Mouse (Mus musculus) embryonic facial prominence, embryonic 12.5 days (tissue): ENCODE data around the gene Tubb1. TPM values are rescaled to one million over a fixed set of nuclear protein-coding genes. Genes with fewer than 3 reads are reported as not detected.
A peak's percentile ranks its signal among the peaks of the same experiment; 100 is the strongest.

Experiments used
- ATAC-seq: fragments of 200-750 bp; cut with Nextera tagmentation; 2 replicates; pipeline ENCODE4 v1.8.0; 2017; ENCODE audit not compliant: insufficient number of reproducible peaks, insufficient read depth, low FRiP score, low TSS enrichment
- H3K27ac ChIP-seq: fragments of 300-500 bp; sonication (generic); 2 replicates; pipeline ENCODE4 v1.5.1; 2016; ENCODE audit warnings: mild to moderate bottlenecking
- H3K27me3 ChIP-seq: fragments of 300-500 bp; sonication (generic); 2 replicates; pipeline ENCODE4 v1.6.1; 2016; ENCODE audit warnings: mild to moderate bottlenecking, moderate library complexity
- H3K36me3 ChIP-seq: fragments of 300-500 bp; sonication (generic); 2 replicates; pipeline ENCODE4 v1.6.1; 2016; ENCODE audit warnings: mild to moderate bottlenecking
- H3K4me1 ChIP-seq: fragments of 300-500 bp; sonication (generic); 2 replicates; pipeline ENCODE4 v1.6.1; 2016
- H3K4me2 ChIP-seq: fragments of 300-500 bp; sonication (generic); replicated peaks from 2 replicates; pipeline ENCODE4 v1.6.1; 2016; ENCODE audit warnings: mild to moderate bottlenecking, moderate library complexity
- H3K4me3 ChIP-seq: fragments of 300-500 bp; sonication (generic); 2 replicates; pipeline ENCODE4 v1.5.1; 2016; ENCODE audit warnings: mild to moderate bottlenecking
- H3K9ac ChIP-seq: fragments of 300-500 bp; sonication (generic); 2 replicates; pipeline ENCODE4 v1.6.1; 2016; ENCODE audit warnings: mild to moderate bottlenecking, moderate library complexity
- H3K9me3 ChIP-seq: fragments of 300-500 bp; sonication (generic); 2 replicates; pipeline ENCODE4 v1.6.1; 2016; ENCODE audit warnings: mild to moderate bottlenecking, moderate library complexity
- WGBS: fragments of 180-500 bp; shearing (Covaris S2); methylation state at CpG from one replicate; pipeline ENCODE4 v1.1.7; 2016; 5-methylcytosine and 5-hydroxymethylcytosine counted together
- polyA plus RNA-seq: library from polyadenylated mRNA; unstranded; fragments of >200 nt; fragmentation: Nextera tagmentation; extraction: Ambion mirVana; gene quantifications from 2 replicates; pipeline ENCODE4 v1.2.1, GENCODE M21; 2016

The Tubb1 gene
- polyA plus RNA-seq, 1 experiment from 2014 or later, result 4.0 TPM

DNA sequence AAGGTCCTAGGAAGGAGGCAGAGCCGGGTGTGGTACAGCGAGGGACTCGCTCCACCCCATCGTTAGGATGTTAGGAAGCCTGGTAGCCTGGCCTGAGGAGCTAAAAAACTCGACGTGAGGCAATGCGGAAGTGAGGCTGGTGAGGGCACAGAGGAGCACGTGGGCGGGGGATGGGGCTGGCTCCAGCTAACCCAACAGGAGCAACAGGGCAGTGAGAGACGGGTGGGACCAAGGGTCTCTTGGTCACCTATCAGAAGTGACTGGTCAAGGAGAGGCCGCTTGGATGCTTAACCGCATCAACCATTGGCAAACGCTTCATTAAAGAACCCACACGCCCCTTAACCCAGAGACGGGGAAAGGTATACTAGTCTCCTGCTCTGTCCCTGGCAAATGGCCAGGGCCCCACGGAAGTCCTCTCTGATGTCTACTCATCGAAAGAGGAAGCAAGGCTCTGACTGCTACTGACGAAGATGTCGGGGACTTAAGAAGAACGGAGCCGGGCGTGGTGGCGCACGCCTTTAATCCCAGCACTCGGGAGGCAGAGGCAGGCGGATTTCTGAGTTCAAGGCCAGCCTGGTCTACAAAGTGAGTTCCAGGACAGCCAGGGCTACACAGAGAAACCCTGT lies 14.3 kb upstream of the Tubb1 start:
- Histone ChIP-seq H3K27ac (no peak overlapping the region), H3K27me3 (no peaks in the 10 kb centered on the region), H3K4me3 (no peak overlapping the region), H3K9me3 (no peaks in the 10 kb centered on the region), H3K36me3 (peaks cover 30% of the 10 kb centered on the region), H3K4me1 (peaks cover 24% of the 10 kb centered on the region), H3K9ac (no peak overlapping the region), H3K4me2 (no peak overlapping the region)
- 88% methylated on average over 26 of the region's 26 CpGs for WGBS
- ATAC-seq, result no peak

DNA sequence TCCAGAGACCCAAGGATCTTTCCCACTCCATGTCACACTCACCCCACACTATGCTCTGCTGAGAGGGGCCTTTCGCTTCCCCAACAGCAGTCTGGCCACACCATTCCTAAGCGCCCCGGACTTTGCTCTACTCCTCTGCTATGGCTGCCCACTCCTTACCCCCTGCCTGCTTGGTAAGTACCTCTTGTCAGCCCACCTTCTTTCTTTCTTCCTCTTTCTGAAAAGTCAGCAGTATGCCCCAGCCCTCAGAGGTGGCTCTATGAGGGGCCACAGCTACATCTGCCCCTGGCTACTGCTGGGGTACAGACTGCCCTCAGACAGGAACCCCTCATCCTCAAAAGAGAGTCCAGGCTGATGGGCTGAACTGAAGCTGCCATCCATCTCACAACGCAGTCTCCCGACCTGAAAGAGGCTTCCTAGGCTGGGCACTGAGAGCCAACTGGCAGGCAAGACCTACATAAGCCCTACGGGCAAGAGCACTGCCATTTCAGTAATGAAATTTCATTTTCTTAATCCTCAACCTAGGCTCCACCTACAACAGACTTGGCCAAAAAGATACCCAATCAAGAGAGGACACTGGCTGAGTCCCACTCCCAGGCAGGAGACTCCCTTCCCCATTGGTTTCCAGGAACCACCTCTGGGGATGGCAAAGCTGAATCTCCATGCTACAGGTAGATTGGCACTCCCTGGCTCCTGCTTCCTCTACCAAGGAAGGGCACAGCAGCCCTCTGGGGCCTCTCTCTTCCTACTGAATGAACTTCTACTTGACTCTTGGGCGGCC lies 13.4 kb upstream of the Tubb1 start:
- H3K4me1 ChIP-seq, result peaks cover 24% of the 10 kb centered on the region
- H3K9me3 ChIP-seq, result no peaks in the 10 kb centered on the region
- no peak overlapping the region for H3K27ac ChIP-seq
- H3K36me3 ChIP-seq, result peaks cover 27% of the 10 kb centered on the region
- H3K4me3 ChIP-seq, result no peak overlapping the region
- 95% methylated on average over 7 of the region's 7 CpGs for WGBS
- H3K4me2 ChIP-seq, result no peak overlapping the region
- no peak overlapping the region for H3K9ac ChIP-seq
- no peak for ATAC-seq
- no peaks in the 10 kb centered on the region for H3K27me3 ChIP-seq

DNA sequence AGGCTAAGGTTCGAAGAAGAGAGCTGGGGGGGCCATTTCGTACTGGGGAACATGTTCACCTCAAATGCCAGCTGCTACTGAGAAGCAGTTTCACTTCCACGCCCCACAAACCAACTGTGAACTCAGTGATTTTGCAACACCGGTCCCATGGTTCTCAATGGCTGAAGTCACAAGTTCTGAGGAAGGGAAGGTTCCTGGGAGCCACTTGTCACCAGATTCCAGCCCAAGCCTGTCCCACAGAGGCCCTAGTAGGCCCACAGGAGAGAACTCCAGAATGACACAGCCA lies 12.9 kb upstream of the Tubb1 start:
- 92% methylated on average over 4 of the region's 4 CpGs for WGBS
- no peak for ATAC-seq
- H3K4me1 ChIP-seq, result peaks cover 24% of the 10 kb centered on the region
- peak overlapping the region; percentile 73 for H3K4me2 ChIP-seq
- peak overlapping the region; percentile 50; the same call in 1 of the 2 replicates for H3K4me3 ChIP-seq
- H3K27ac ChIP-seq, result no peak overlapping the region
- H3K27me3 ChIP-seq, result no peaks in the 10 kb centered on the region
- H3K9me3 ChIP-seq, result no peaks in the 10 kb centered on the region
- H3K9ac ChIP-seq, result 0 out of 2 replicates have a peak overlapping the region, but pooled peaks have one; percentile 54
- H3K36me3 ChIP-seq, result peaks cover 22% of the 10 kb centered on the region

DNA sequence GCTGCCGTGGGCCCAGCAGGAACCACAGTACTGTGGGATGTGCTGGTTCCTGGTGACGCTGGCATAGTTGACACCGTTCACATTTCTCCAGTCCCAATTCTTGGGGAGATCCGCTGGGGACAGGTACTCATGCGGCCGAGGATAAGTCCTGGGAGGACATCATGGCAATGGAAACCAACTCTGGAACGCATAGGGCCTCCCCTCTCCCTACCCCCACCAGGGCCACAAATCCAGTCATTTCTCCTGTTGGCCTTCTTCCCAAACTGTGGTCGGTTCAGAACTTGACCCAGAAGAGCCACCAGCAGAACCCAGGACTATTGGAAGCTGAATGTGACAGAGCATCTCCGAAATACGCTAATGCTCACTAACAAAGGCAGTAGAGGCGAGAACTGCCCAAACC lies 12.3 kb upstream of the Tubb1 start:
- Histone ChIP-seq H3K27me3 (no peaks in the 10 kb centered on the region), H3K4me1 (peaks cover 27% of the 10 kb centered on the region), H3K4me2 (peak overlapping the region; percentile 73), H3K27ac (no peak overlapping the region), H3K4me3 (peak overlapping the region; percentile 50), H3K9ac (peak overlapping the region; percentile 54), H3K9me3 (no peaks in the 10 kb centered on the region), H3K36me3 (peaks cover 19% of the 10 kb centered on the region; the same call in 1 of the 2 replicates)
- WGBS, result 67% methylated on average over 11 of the region's 11 CpGs
- ATAC-seq, result no peak

DNA sequence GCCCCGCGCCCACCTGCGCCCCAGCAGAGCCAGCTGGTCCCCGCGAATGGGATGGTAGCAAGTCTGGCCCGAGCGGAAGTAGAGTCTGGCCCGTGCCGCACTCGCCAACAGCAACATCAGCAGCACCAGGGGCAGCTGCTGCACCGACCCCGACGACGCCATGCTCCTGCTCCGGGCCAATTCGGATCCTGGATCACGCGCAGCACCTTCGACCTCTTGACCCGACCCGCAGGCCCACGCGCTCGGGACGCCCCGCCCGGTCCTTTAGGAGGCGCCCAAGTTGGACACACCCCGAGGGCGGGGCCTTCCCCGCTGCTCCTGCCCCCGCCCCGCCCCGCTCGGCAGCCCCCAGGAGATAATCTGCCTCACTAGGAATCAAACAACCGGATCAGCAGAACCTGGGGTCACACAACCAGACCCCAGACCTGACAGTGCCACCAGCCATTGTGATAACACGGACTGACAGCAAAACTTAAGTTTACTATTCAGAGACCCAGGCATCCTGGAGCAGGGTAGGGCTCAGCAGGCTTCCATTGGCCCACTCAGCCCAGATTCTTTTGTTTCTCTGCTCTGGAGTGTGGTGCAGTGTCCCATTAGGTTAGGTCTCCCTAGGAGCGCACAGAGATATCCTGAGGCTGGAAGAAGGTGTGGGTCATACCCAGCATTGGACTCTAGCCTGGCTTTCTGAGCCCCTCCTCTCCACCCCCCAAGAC lies 11.6 kb upstream of the Tubb1 start, which contains the start of gene Ctsz:
TSS of gene Ctsz (minus strand) at position 303 of the 713 bp plus-strand sequence.
- under 1% methylated on average over 38 of the region's 38 CpGs for WGBS
- Histone ChIP-seq H3K4me1 (peaks cover 28% of the 10 kb centered on the region), H3K4me3 (peak within 1 kb of the TSS; percentile 50), H3K36me3 (peaks cover 12% of the 10 kb centered on the region; the same call in 1 of the 2 replicates), H3K9me3 (no peaks in the 10 kb centered on the region), H3K27ac (no peak within 1 kb of the TSS), H3K27me3 (no peaks in the 10 kb centered on the region), H3K9ac (peak within 1 kb of the TSS; percentile 54), H3K4me2 (peak within 1 kb of the TSS; percentile 73)
- ATAC-seq, result peak; percentile 49

DNA sequence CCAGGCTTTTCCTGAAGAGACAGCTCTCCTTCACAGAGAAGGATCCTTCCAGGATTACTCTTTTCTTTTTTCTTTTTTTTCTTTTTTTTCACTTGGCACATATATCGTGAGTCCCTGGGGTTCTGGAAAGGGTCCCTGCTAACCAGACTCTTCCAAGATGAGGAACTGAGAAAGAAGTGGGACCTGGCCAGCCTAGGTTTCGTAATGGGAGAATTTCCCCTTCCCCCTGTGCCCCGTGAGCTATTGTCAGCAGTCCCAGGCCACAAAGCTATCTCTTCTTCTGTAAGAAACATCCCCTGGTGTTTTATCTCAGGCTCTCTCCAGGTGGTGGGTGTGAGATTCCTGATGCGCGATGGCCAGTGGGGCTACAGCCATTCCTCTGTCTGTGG lies 11.1 kb upstream of the Tubb1 start:
- no peak overlapping the region for H3K27ac ChIP-seq
- H3K9ac ChIP-seq, result no peak overlapping the region
- 50% methylated on average over 5 of the region's 5 CpGs for WGBS
- no peak for ATAC-seq
- H3K9me3 ChIP-seq, result no peaks in the 10 kb centered on the region
- peak overlapping the region; percentile 50 for H3K4me3 ChIP-seq
- H3K4me1 ChIP-seq, result peaks cover 28% of the 10 kb centered on the region
- peak overlapping the region; percentile 73 for H3K4me2 ChIP-seq
- 0 out of 2 replicates have a peak, but pooled peaks cover 11% of the 10 kb centered on the region for H3K36me3 ChIP-seq
- no peaks in the 10 kb centered on the region for H3K27me3 ChIP-seq

DNA sequence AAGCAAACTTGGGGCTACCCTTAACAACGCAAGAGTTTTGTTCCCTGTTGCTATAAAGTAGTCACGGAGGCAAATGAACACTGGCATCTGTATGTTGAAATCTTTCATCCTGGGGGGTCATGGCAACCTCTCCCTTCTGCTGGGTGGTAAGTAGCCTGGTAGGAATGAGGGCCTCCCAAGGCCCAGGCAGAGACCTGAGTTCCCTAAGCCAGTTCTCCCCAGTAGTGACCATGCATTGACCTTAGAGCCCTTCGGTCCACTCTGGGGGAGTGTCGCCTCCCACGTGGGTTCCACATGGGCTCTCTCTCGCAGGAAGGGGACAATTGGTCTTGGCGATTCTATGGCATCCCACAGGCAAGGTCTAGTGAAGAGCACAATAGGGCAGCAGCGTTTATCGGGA lies 10.5 kb upstream of the Tubb1 start:
- Histone ChIP-seq H3K36me3 (0 out of 2 replicates have a peak, but pooled peaks cover 11% of the 10 kb centered on the region), H3K27me3 (no peaks in the 10 kb centered on the region), H3K9ac (no peak overlapping the region), H3K4me3 (no peak overlapping the region), H3K9me3 (no peaks in the 10 kb centered on the region), H3K4me1 (peaks cover 28% of the 10 kb centered on the region), H3K27ac (no peak overlapping the region), H3K4me2 (no peak overlapping the region)
- WGBS, result 82% methylated on average over 9 of the region's 9 CpGs
- ATAC-seq, result no peak

DNA sequence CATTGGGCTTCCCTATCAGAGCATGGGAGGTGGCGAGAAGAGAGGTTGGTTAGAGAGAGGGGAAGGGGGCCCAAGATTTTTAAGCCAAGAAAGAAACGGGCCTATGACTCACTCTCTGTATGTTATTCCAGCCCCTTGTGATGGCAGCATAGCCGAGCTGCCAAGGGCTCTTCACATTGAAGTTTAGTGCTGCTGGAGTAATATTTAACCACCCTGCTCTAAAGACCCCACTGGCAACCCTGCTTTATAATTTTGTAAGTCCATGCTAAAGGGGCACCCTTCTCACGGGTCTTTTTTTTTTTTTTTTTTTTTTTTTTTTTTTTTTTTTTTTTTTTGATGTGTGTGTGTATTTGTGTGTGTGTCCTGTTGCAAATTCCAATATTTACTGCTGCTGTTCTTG lies 8.6 kb upstream of the Tubb1 start:
- no peak for ATAC-seq
- Histone ChIP-seq H3K27me3 (no peaks in the 10 kb centered on the region), H3K9me3 (no peaks in the 10 kb centered on the region), H3K9ac (no peak overlapping the region), H3K4me2 (no peak overlapping the region), H3K4me3 (no peak overlapping the region), H3K27ac (no peak overlapping the region), H3K36me3 (no peaks in the 10 kb centered on the region), H3K4me1 (peaks cover 36% of the 10 kb centered on the region)
- WGBS, result 84% methylated on average over 4 of the region's 4 CpGs

DNA sequence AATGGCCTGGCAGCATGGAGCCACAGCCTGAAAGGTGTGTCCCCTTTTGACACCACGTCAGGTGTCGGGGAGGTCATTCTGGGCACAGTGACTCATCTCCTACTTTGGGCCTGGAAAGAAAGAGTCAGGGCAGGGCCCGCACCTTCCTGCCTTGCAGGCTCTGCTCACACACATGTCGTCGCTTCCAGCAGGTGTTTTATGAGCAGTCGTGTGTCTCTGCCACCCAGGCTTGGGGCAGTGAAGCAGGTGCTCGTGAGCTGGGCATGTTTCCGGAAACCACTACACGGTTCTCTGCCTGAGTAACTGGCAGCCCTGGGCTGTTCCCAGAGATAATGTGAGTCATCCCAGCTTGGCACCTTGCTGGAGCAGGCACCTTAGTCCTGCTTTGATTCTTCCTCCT lies 8.0 kb upstream of the Tubb1 start:
- Histone ChIP-seq H3K4me2 (no peak overlapping the region), H3K27me3 (no peaks in the 10 kb centered on the region), H3K9ac (no peak overlapping the region), H3K4me3 (no peak overlapping the region), H3K4me1 (peaks cover 35% of the 10 kb centered on the region), H3K36me3 (no peaks in the 10 kb centered on the region), H3K27ac (0 out of 2 replicates have a peak overlapping the region, but pooled peaks have one; percentile 11), H3K9me3 (no peaks in the 10 kb centered on the region)
- no peak for ATAC-seq
- 78% methylated on average over 9 of the region's 9 CpGs for WGBS

DNA sequence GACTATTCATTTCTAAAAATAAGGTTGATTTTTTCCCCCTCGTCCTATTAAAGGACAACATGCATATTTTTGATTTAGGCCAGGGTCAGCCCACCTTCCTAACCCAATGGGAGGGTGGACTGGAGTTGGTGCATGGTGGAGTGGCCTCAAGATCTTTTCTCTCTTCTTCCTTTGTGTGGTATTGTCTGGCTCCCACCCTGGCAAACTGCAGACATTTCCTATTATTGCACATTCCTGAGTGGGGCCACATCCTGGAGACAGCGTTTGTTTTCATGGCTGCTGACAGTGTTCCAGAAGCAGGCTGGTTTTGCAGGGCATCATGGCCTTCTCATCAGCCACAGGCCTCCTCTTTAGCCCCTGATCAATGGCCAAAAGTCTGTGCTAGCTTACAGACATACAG lies 7.4 kb upstream of the Tubb1 start:
- H3K9ac ChIP-seq, result no peak overlapping the region
- no peak overlapping the region for H3K4me3 ChIP-seq
- peak overlapping the region; percentile 20; the same call in 1 of the 2 replicates for H3K27ac ChIP-seq
- no peak for ATAC-seq
- no peak overlapping the region for H3K4me2 ChIP-seq
- no peaks in the 10 kb centered on the region for H3K9me3 ChIP-seq
- no peaks in the 10 kb centered on the region for H3K27me3 ChIP-seq
- peaks cover 30% of the 10 kb centered on the region for H3K4me1 ChIP-seq
- H3K36me3 ChIP-seq, result no peaks in the 10 kb centered on the region
- 54% methylated on average over 2 of the region's 2 CpGs for WGBS

DNA sequence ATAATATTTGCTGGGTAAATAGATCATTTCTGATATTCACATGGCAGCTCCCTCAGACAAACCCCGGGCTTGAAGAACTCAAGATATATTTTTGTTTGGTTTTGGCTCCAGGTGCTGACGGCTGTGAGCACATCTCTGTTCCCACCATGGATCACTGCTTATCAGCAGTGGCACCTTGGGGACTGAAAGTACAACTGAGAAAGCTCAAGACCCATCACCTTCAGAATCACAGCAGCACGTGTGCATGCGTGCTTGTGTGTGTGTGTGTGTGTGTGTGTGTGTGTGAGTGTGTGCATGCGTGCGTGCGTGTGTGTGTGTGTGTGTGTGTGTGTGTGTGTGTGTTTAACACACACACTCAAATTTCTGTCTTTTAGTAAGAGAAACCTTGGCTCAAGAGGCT lies 6.1 kb upstream of the Tubb1 start:
- Histone ChIP-seq H3K27me3 (no peaks in the 10 kb centered on the region), H3K4me1 (peaks cover 18% of the 10 kb centered on the region; the same call in 1 of the 2 replicates), H3K4me2 (no peak overlapping the region), H3K27ac (no peak overlapping the region), H3K9ac (no peak overlapping the region), H3K9me3 (no peaks in the 10 kb centered on the region), H3K4me3 (no peak overlapping the region), H3K36me3 (no peaks in the 10 kb centered on the region)
- WGBS, result 85% methylated on average over 7 of the region's 7 CpGs
- ATAC-seq, result no peak
